Mouse (Mus musculus) embryonic facial prominence, embryonic 11.5 days (tissue): Measurements from ENCODE around the gene Poc1b. TPM values are rescaled to one million over a fixed set of nuclear protein-coding genes. Genes with fewer than 3 reads are reported as not detected.

Source experiments
- ATAC-seq: fragments of 200-750 bp; cut with Nextera tagmentation; replicated peaks from 2 replicates; pipeline ENCODE4 v1.8.0; 2017; ENCODE audit warnings: low read depth; ENCODE audit not compliant: insufficient number of reproducible peaks, low FRiP score, low TSS enrichment
- DNase-seq: peaks from one replicate; pipeline ENCODE4 v3.0.0-alpha.2; 2015; ENCODE audit warnings: low spot score
- H3K27ac ChIP-seq: fragments of 300-500 bp; sonication (generic); replicated peaks from 2 replicates; pipeline ENCODE4 v1.5.1; 2014; ENCODE audit warnings: mild to moderate bottlenecking, low read depth, low read length, control low read depth
- H3K27me3 ChIP-seq: fragments of 300-500 bp; sonication (generic); 2 replicates; pipeline ENCODE4 v1.6.1; 2014; ENCODE audit warnings: mild to moderate bottlenecking, low read length, moderate library complexity, mixed read lengths; ENCODE audit not compliant: control insufficient read depth, insufficient read depth
- H3K36me3 ChIP-seq: fragments of 300-500 bp; sonication (generic); replicated peaks from 2 replicates; pipeline ENCODE4 v1.6.1; 2014; ENCODE audit warnings: low read depth, mild to moderate bottlenecking, low read length, moderate library complexity, mixed read lengths; ENCODE audit not compliant: control insufficient read depth, insufficient read depth
- H3K4me1 ChIP-seq: fragments of 300-500 bp; sonication (generic); 2 replicates; pipeline ENCODE4 v1.6.1; 2014; ENCODE audit warnings: low read length, mixed read lengths; ENCODE audit not compliant: control insufficient read depth, insufficient read depth
- H3K4me2 ChIP-seq: fragments of 300-500 bp; sonication (generic); 2 replicates; pipeline ENCODE4 v1.6.1; 2014; ENCODE audit warnings: low read depth, mild to moderate bottlenecking, control low read depth, low read length, moderate library complexity
- H3K4me3 ChIP-seq: fragments of 300-500 bp; sonication (generic); 2 replicates; pipeline ENCODE4 v1.5.1; 2014; ENCODE audit warnings: low read depth, low read length, control low read depth
- H3K9ac ChIP-seq: fragments of 300-500 bp; sonication (generic); replicated peaks from 2 replicates; pipeline ENCODE4 v1.6.1; 2014; ENCODE audit warnings: mild to moderate bottlenecking, control low read depth, low read length
- H3K9me3 ChIP-seq: fragments of 300-500 bp; sonication (generic); replicated peaks from 2 replicates; pipeline ENCODE4 v1.6.1; 2016; ENCODE audit warnings: mild to moderate bottlenecking, low read length, inconsistent platforms, mixed read lengths; ENCODE audit not compliant: control insufficient read depth
- WGBS: fragments of 180-500 bp; shearing (Covaris S2); extraction: QIAGEN DNeasy Blood & Tissue Kit; methylation state at CpG from one replicate; pipeline ENCODE4 v1.1.7; 2014; 5-methylcytosine and 5-hydroxymethylcytosine counted together
- polyA plus RNA-seq: library from polyadenylated mRNA; unstranded; fragments of >200 nt; fragmentation: Nextera tagmentation; extraction: Ambion mirVana; gene quantifications from 2 replicates; pipeline ENCODE4 v1.2.1, GENCODE M21; 2014

The Poc1b gene
- polyA plus RNA-seq, 1 experiment from 2014 or later, result 42.0 TPM

DNA sequence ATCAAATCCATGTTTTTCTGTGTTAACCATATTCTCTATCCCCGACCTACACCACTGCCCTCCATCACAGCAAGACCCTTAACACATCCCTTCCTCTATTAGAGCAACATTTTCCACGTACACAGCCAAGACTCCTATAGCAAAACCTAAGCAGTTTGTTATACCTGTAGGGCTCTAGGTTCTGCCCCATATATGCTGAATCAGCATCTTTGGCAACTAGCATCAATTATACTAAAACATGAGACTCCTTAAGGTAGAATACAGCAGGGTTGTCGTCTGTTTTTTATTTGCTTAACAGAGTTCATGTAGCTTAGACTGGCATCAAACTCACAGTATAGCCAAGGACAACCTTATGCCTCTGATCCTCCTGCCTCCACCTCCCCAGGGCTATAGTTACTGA, 1.3 kb upstream of the Poc1b start:
- no peak overlapping the region for H3K4me3 ChIP-seq
- no peak overlapping the region for H3K27ac ChIP-seq
- no peak overlapping the region for H3K4me2 ChIP-seq
- peaks cover 3% of the 10 kb centered on the region for H3K36me3 ChIP-seq
- DNase-seq, result no peak
- no peak for ATAC-seq
- 79% methylated on average over 3 of the region's 3 CpGs for WGBS
- H3K27me3 ChIP-seq, result no peaks in the 10 kb centered on the region
- no peak overlapping the region for H3K9ac ChIP-seq
- H3K9me3 ChIP-seq, result no peaks in the 10 kb centered on the region
- no peaks in the 10 kb centered on the region for H3K4me1 ChIP-seq

GRCm38 (mm10) chr10:99106311-99106702, 529 bp upstream of the Poc1b start:
- no peak overlapping the region; the same call in 1 of the 2 replicates for H3K27ac ChIP-seq
- ATAC-seq, result no peak
- WGBS, result 33% methylated on average over 8 of the region's 8 CpGs

GRCm38 (mm10) chr10:99107964-99108363, 1.1 kb downstream of the Poc1b start, which contains the start of gene Galnt4:
Galnt4 (plus strand) TSS chr10:99108159.
- ATAC-seq, result peak; percentile 86
- Histone ChIP-seq H3K36me3 (peaks cover 3% of the 10 kb centered on the region), H3K9ac (peak within 1 kb of the TSS; percentile 90), H3K4me3 (peak within 1 kb of the TSS; percentile 97), H3K9me3 (no peaks in the 10 kb centered on the region), H3K4me1 (no peaks in the 10 kb centered on the region), H3K4me2 (peak within 1 kb of the TSS; percentile 94), H3K27ac (peak within 1 kb of the TSS; percentile 67), H3K27me3 (no peaks in the 10 kb centered on the region)
- WGBS, result under 1% methylated on average over 22 of the region's 22 CpGs
- peak; percentile 86 for DNase-seq

More at GRCm38 (mm10) chr10:99106311-99106702, 529 bp upstream of the Poc1b start:
- no peaks in the 10 kb centered on the region for H3K4me1 ChIP-seq
- no peaks in the 10 kb centered on the region for H3K9me3 ChIP-seq
- H3K27me3 ChIP-seq, result no peaks in the 10 kb centered on the region
- peak overlapping the region; percentile 97 for H3K4me3 ChIP-seq
- H3K36me3 ChIP-seq, result peaks cover 3% of the 10 kb centered on the region
- DNase-seq, result no peak
- peak overlapping the region; percentile 26 for H3K4me2 ChIP-seq
- peak overlapping the region; percentile 90; the same call in 1 of the 2 replicates for H3K9ac ChIP-seq

DNA sequence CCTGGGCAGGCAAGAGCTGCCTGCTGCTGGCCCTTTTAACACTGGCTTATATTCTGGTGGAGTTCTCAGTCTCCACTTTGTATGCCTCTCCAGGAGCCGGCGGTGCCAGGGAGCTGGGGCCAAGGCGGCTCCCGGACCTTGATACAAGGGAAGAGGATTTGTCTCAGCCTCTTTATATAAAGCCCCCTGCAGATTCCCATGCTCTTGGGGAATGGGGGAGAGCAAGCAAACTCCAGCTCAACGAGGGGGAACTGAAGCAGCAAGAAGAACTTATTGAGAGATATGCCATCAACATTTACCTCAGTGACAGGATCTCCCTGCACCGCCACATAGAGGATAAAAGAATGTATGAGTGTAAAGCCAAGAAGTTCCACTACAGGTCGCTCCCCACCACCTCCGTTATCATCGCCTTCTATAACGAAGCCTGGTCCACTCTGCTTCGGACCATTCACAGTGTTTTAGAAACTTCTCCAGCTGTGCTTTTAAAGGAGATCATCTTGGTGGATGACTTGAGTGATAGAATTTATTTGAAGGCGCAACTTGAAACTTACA, 1.7 kb downstream of the Poc1b start:
- Histone ChIP-seq H3K4me3 (peak overlapping the region; percentile 97), H3K4me1 (no peaks in the 10 kb centered on the region), H3K27ac (0 out of 2 replicates have a peak overlapping the region, but pooled peaks have one; percentile 25), H3K27me3 (no peaks in the 10 kb centered on the region), H3K4me2 (peak overlapping the region; percentile 94), H3K36me3 (peaks cover 3% of the 10 kb centered on the region), H3K9ac (peak overlapping the region; percentile 73), H3K9me3 (no peaks in the 10 kb centered on the region)
- ATAC-seq (no peak), DNase-seq (no peak)
- 37% methylated on average over 12 of the region's 12 CpGs for WGBS

- no peaks in the 10 kb centered on the region for H3K9me3 ChIP-seq
- H3K27ac ChIP-seq, result no peak overlapping the region
- H3K4me2 ChIP-seq, result no peak overlapping the region
- WGBS, result 48% methylated on average over 3 of the region's 3 CpGs
- H3K27me3 ChIP-seq, result no peaks in the 10 kb centered on the region
- ATAC-seq (no peak), DNase-seq (no peak)
- H3K4me3 ChIP-seq, result no peak overlapping the region
- H3K36me3 ChIP-seq, result peaks cover 3% of the 10 kb centered on the region
- H3K4me1 ChIP-seq, result no peaks in the 10 kb centered on the region
- H3K9ac ChIP-seq, result no peak overlapping the region
Measured at GRCm38 (mm10) chr10:99113533-99113932, 6.7 kb downstream of the Poc1b start.

DNA sequence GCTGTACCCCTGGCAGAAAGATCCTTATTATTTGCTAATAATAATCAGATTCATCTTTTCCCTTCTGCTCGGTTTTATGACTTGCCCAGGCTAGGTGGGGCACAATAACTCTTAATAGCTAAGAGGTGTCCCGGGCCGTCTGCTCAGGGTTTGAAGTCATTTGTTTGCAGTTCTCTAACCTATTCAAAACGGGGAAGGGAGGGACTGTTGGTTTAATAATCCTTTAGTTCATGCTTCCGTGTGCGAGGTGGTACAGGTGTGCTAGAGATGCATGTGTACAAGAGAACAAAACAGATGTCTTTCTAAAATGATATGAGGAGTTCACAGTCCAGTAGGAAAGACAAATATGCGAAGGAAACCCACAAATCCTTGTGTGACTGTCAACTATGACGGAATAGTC, 7.5 kb downstream of the Poc1b start:
- ATAC-seq, result no peak
- H3K36me3 ChIP-seq, result peaks cover 2% of the 10 kb centered on the region
- WGBS, result 87% methylated on average over 8 of the region's 8 CpGs

GRCm38 (mm10) chr10:99115471-99116236, 8.8 kb downstream of the Poc1b start:
- H3K9ac ChIP-seq, result peak overlapping the region; percentile 22; the same call in 1 of the 2 replicates
- H3K27me3 ChIP-seq, result no peaks in the 10 kb centered on the region
- H3K27ac ChIP-seq, result no peak overlapping the region
- no peak overlapping the region for H3K4me3 ChIP-seq
- no peak for DNase-seq
- H3K9me3 ChIP-seq, result no peaks in the 10 kb centered on the region
- WGBS, result 35% methylated on average over 18 of the region's 18 CpGs
- no peaks in the 10 kb centered on the region for H3K36me3 ChIP-seq
- no peak for ATAC-seq
- no peaks in the 10 kb centered on the region for H3K4me1 ChIP-seq
- H3K4me2 ChIP-seq, result no peak overlapping the region

More for the DNA sequence above, 7.5 kb downstream of the Poc1b start:
- no peaks in the 10 kb centered on the region for H3K9me3 ChIP-seq
- no peak overlapping the region for H3K4me2 ChIP-seq
- no peak overlapping the region for H3K9ac ChIP-seq
- no peaks in the 10 kb centered on the region for H3K27me3 ChIP-seq
- no peaks in the 10 kb centered on the region for H3K4me1 ChIP-seq
- no peak for DNase-seq
- no peak overlapping the region for H3K4me3 ChIP-seq
- no peak overlapping the region for H3K27ac ChIP-seq

- WGBS, result 68% methylated on average over 8 of the region's 8 CpGs
- DNase-seq (no peak), ATAC-seq (no peak)
- no peaks in the 10 kb centered on the region for H3K27me3 ChIP-seq
- no peaks in the 10 kb centered on the region for H3K4me1 ChIP-seq
- H3K4me2 ChIP-seq, result no peak overlapping the region
- no peaks in the 10 kb centered on the region for H3K36me3 ChIP-seq
- no peaks in the 10 kb centered on the region for H3K9me3 ChIP-seq
- H3K27ac ChIP-seq, result no peak overlapping the region
- H3K4me3 ChIP-seq, result no peak overlapping the region
- H3K9ac ChIP-seq, result no peak overlapping the region
Measured at GRCm38 (mm10) chr10:99116237-99116632, 9.4 kb downstream of the Poc1b start.
